Mouse (Mus musculus) cerebellum, postnatal 14 days (tissue): ENCODE measurements at regions not wholly inside any gene's neighbourhood (a gene's known extent, or its start where the extent isn't known, plus 50 kb on each side); places are given as distances from the start of the nearest gene placed in this dataset.

Source experiments
- DNase-seq, 2 experiments: peaks; one replicate each; pipeline ENCODE4 v3.0.0; 2021; ENCODE audit warnings: mixed read lengths in 2 of 2

GRCm38 (mm10) chr1:157013669-157014048 is 74.2 kb upstream of the Ralgps2 start:
- DNase-seq = peak in 1 of 2 experiments; percentile 17

GRCm38 (mm10) chr1:157012950-157013668 is 73.7 kb upstream of the Ralgps2 start:
- DNase-seq = no peak

- DNase-seq = no peak
These were observed 71.8 kb upstream of the Ralgps2 start for GRCm38 (mm10) chr1:157011226-157011625.

- no peak for DNase-seq
These were observed 70.0 kb upstream of the Ralgps2 start for GRCm38 (mm10) chr1:157009427-157009826.

GRCm38 (mm10) chr1:157007891-157008730 is 68.7 kb upstream of the Ralgps2 start:
- DNase-seq = no peak

GRCm38 (mm10) chr1:157004312-157005074 is 65.1 kb upstream of the Ralgps2 start:
- no peak for DNase-seq

GRCm38 (mm10) chr1:157003034-157003433 is 63.6 kb upstream of the Ralgps2 start:
- no peak for DNase-seq

GRCm38 (mm10) chr1:157002258-157002657 is 62.8 kb upstream of the Ralgps2 start:
- no peak for DNase-seq

GRCm38 (mm10) chr1:157001008-157001660 is 61.7 kb upstream of the Ralgps2 start:
- DNase-seq = no peak

- no peak for DNase-seq
These were observed 60.5 kb upstream of the Ralgps2 start for GRCm38 (mm10) chr1:156999947-157000346.

GRCm38 (mm10) chr1:156999272-156999671 is 59.8 kb upstream of the Ralgps2 start:
- DNase-seq = no peak

- peak; percentile 24 to 29 for DNase-seq
These were observed 58.3 kb upstream of the Ralgps2 start for GRCm38 (mm10) chr1:156997476-156998305.

GRCm38 (mm10) chr1:156997033-156997432 is 57.6 kb upstream of the Ralgps2 start:
- DNase-seq = peak; percentile 10 to 37

- no peak for DNase-seq
These were observed 56.9 kb upstream of the Ralgps2 start for GRCm38 (mm10) chr1:156996084-156996880.

GRCm38 (mm10) chr1:156995180-156995951 is 55.9 kb upstream of the Ralgps2 start:
- DNase-seq = no peak

GRCm38 (mm10) chr1:156994644-156995016 is 55.2 kb upstream of the Ralgps2 start:
- DNase-seq = no peak

- no peak for DNase-seq
These were observed 54.7 kb upstream of the Ralgps2 start for GRCm38 (mm10) chr1:156994005-156994643.

GRCm38 (mm10) chr1:156993105-156993504 is 53.7 kb upstream of the Ralgps2 start:
- no peak for DNase-seq

GRCm38 (mm10) chr1:156992536-156992935 is 53.1 kb upstream of the Ralgps2 start:
- DNase-seq = no peak
